Mouse (Mus musculus): Measurements from ENCODE around the gene Zfp275.

- TF ChIP-seq TBP (conservative IDR thresholded peaks at IDR 0.05; ENCODE audit: low read depth, low read length) (no peak), HCFC1 (IDR thresholded peaks at IDR 0.05; ENCODE audit: low read depth, low read length) (no peak), NRF1 (IDR thresholded peaks at IDR 0.05; ENCODE audit: low read depth, low read length) (no peak)
Observed at GRCm38 (mm10) chrX:73321029-73321428, 21.4 kb upstream of the Zfp275 start.
